31 mouse cellular contexts compared by ENCODE assay signal in genomic region chr3:95385401-95386075, GRCm38 (mm10). TPM values are rescaled to one million over a fixed set of nuclear protein-coding genes. Genes with fewer than 3 reads are reported as not detected.
DNase-seq lines count a peak whose midpoint lies in the region; ATAC-seq and TF ChIP-seq lines count a peak whose summit lies in the region.
"Had no signal": no experiment of that assay in that cellular context is flagged by ENCODE, and none has a peak within 500 bp of the region (broad histone marks: within the 10 kb centered on the region; RNA-seq: fewer than 3 reads in every experiment).

No protein-coding gene starts in this region.

- no peak overlapping the region for H3K27ac ChIP-seq in liver, postnatal 0 days (ENCODE audit: low read depth)
- H3K27ac ChIP-seq: embryonic facial prominence, embryonic 15.5 days; forebrain, embryonic 10.5 days; forebrain, embryonic 15.5 days; hindbrain, embryonic 12.5 days; intestine, embryonic 15.5 days had no signal

- 49% methylated on average over 5 of the region's 5 CpGs for WGBS in liver, postnatal 0 days (ENCODE audit: insufficient replicate concordance)

- no peak for TF ChIP-seq CTCF in liver, postnatal 0 days (IDR thresholded peaks at IDR 0.05; ENCODE audit: low read depth)

- ATAC-seq in CD4-positive, CD25-positive, alpha-beta regulatory T cell, adult 4 months = peak; percentile 81
- peak; percentile 67 for ATAC-seq in megakaryocyte, adult 5-6 weeks (ENCODE audit: poor library complexity, severe bottlenecking)
- no peak for ATAC-seq in liver, postnatal 0 days
- ATAC-seq: forebrain, embryonic 15.5 days; hindbrain, embryonic 16.5 days; intestine, embryonic 15.5 days; Patski had no signal

- H3K9ac ChIP-seq in liver, postnatal 0 days (replicated peaks) = no peak overlapping the region
- H3K9ac ChIP-seq: embryonic facial prominence, embryonic 15.5 days; forebrain, embryonic 15.5 days; heart, embryonic 12.5 days; hindbrain, embryonic 12.5 days; intestine, embryonic 15.5 days had no signal

- no peak overlapping the region for H3K4me3 ChIP-seq in liver, postnatal 0 days (ENCODE audit: low read depth, low read length)
- H3K4me3 ChIP-seq: embryonic facial prominence, embryonic 15.5 days; erythroblast, embryonic 14.5 days; forebrain, embryonic 10.5 days; forebrain, embryonic 15.5 days; heart, embryonic 12.5 days; hindbrain, embryonic 12.5 days; intestine, embryonic 15.5 days had no signal

- peak; percentile 37 for DNase-seq in A20 (ENCODE audit: low read depth, low spot score)
- DNase-seq in T-cell, adult 2 months (ENCODE audit: low spot score) = peak; percentile 56
- no peak for DNase-seq in frontal cortex, postnatal 14 days (ENCODE audit: low spot score in 2 of 2)
- no peak for DNase-seq in liver, postnatal 0 days
- no peak for DNase-seq in kidney, adult 11 months
- DNase-seq in kidney, adult 8-10 months = no peak
- DNase-seq: adrenal gland, adult 8-10 months; adrenal gland, postnatal 36 days; B cell, adult 2 months; cerebellum, adult 2 months; cerebellum, postnatal 10 days; embryo, embryonic 11 days; gastrocnemius, postnatal 10 days; kidney, adult 2 months had no signal

- H3K4me2 ChIP-seq in liver, postnatal 0 days (ENCODE audit: low read depth, low read length) = no peak overlapping the region
- H3K4me2 ChIP-seq: embryonic facial prominence, embryonic 15.5 days; forebrain, embryonic 15.5 days; heart, embryonic 12.5 days; hindbrain, embryonic 12.5 days; intestine, embryonic 15.5 days had no signal

- TF ChIP-seq EP300 in liver, postnatal 0 days (IDR thresholded peaks at IDR 0.05; ENCODE audit: low read depth) = no peak

- no peaks in the 10 kb centered on the region for H3K9me3 ChIP-seq in liver, postnatal 0 days (ENCODE audit: low read length)
- H3K9me3 ChIP-seq: embryonic facial prominence, embryonic 15.5 days; forebrain, embryonic 10.5 days; forebrain, embryonic 15.5 days; heart, embryonic 12.5 days; hindbrain, embryonic 12.5 days; intestine, embryonic 15.5 days had no signal

- no peaks in the 10 kb centered on the region for H3K27me3 ChIP-seq in liver, postnatal 0 days (ENCODE audit: insufficient read depth, low read length)
- H3K27me3 ChIP-seq: embryonic facial prominence, embryonic 15.5 days; forebrain, embryonic 15.5 days; heart, embryonic 12.5 days; hindbrain, embryonic 12.5 days; intestine, embryonic 15.5 days; Patski had no signal

- H3K36me3 ChIP-seq in liver, postnatal 0 days (replicated peaks; ENCODE audit: insufficient read depth, low read length) = no peaks in the 10 kb centered on the region
- H3K36me3 ChIP-seq: embryonic facial prominence, embryonic 15.5 days; forebrain, embryonic 10.5 days; forebrain, embryonic 15.5 days; heart, embryonic 12.5 days; hindbrain, embryonic 12.5 days; intestine, embryonic 15.5 days had no signal

- no peaks in the 10 kb centered on the region for H3K4me1 ChIP-seq in liver, postnatal 0 days (ENCODE audit: insufficient read depth)
- H3K4me1 ChIP-seq: embryonic facial prominence, embryonic 15.5 days; forebrain, embryonic 10.5 days; forebrain, embryonic 15.5 days; heart, embryonic 12.5 days; hindbrain, embryonic 12.5 days; intestine, embryonic 15.5 days had no signal

RNA-seq across cellular contexts. Expression of gene 4930558C23Rik, which starts 17.1 kb away (rescaled TPM):
- not detected for polyA plus RNA-seq in CD4-positive, CD25-positive, alpha-beta regulatory T cell, adult 4 months (2017; shearing (Covaris generic))
- total RNA-seq in megakaryocyte, adult 5-6 weeks (2015) = not detected in 2 replicates
- not detected in 2 replicates for total RNA-seq in megakaryocyte, adult 5-6 weeks (2017)
- not detected in 2 replicates for polyA plus RNA-seq in liver, postnatal 0 days (2015; fragmentation: Nextera tagmentation; extraction: Ambion mirVana)
- total RNA-seq: adrenal gland, adult 8-10 months; adrenal gland, postnatal 36 days; common myeloid progenitor, adult 5-6 weeks; gastrocnemius, postnatal 10 days; heart, adult 8-10 months; heart, postnatal 25 days had no signal
- polyA plus RNA-seq: cerebellum, adult 2 months; embryonic facial prominence, embryonic 11.5 days; erythroblast, embryonic 14.5 days; forebrain, embryonic 10.5 days; forebrain, embryonic 15.5 days; gonadal fat pad, adult 2 months; heart, embryonic 12.5 days; heart, embryonic 16.5 days; hindbrain, embryonic 12.5 days; hindbrain, embryonic 16.5 days; intestine, embryonic 15.5 days; kidney, adult 2 months; Patski had no signal

RNA-seq across cellular contexts. Expression of gene Setdb1, which starts 28.5 kb away (rescaled TPM):
- polyA plus RNA-seq in CD4-positive, CD25-positive, alpha-beta regulatory T cell, adult 4 months (2017; shearing (Covaris generic)) = 10 to 100 TPM; 20.2 to 26.6 TPM
- total RNA-seq in megakaryocyte, adult 5-6 weeks (2015) = 20.5 and 21.2 TPM in 2 replicates
- 22.4 and 23.8 TPM in 2 replicates for total RNA-seq in megakaryocyte, adult 5-6 weeks (2017)
- polyA plus RNA-seq in liver, postnatal 0 days (2015; fragmentation: Nextera tagmentation; extraction: Ambion mirVana) = 6.3 and 6.6 TPM in 2 replicates

RNA-seq across cellular contexts. Expression of gene Arnt, which starts 48.6 kb away (rescaled TPM):
- 10 to 100 TPM; 38.3 to 49.0 TPM for polyA plus RNA-seq in CD4-positive, CD25-positive, alpha-beta regulatory T cell, adult 4 months (2017; shearing (Covaris generic))
- 26.8 and 30.6 TPM in 2 replicates for total RNA-seq in megakaryocyte, adult 5-6 weeks (2015)
- 27.8 and 36.1 TPM in 2 replicates for total RNA-seq in megakaryocyte, adult 5-6 weeks (2017)
- 7.9 and 9.4 TPM in 2 replicates for polyA plus RNA-seq in liver, postnatal 0 days (2015; fragmentation: Nextera tagmentation; extraction: Ambion mirVana)

Comparison
In these comparisons a context has a peak if more than half of its experiments do, and no peak if none do; other contexts are left out.
1. DNase-seq: peak in A20 (single experiment) and T-cell, adult 2 months (single experiment); none in frontal cortex, postnatal 14 days (0 of 2), liver, postnatal 0 days (single experiment), kidney, adult 11 months (single experiment) and kidney, adult 8-10 months (0 of 2).